Mouse (Mus musculus): ENCODE data around the gene Tufm. TPM values are rescaled to one million over a fixed set of nuclear protein-coding genes. Genes with fewer than 3 reads are reported as not detected.

The Tufm gene
- polyA plus RNA-seq, 1 experiment from 2014 or later: 106 TPM

DNA sequence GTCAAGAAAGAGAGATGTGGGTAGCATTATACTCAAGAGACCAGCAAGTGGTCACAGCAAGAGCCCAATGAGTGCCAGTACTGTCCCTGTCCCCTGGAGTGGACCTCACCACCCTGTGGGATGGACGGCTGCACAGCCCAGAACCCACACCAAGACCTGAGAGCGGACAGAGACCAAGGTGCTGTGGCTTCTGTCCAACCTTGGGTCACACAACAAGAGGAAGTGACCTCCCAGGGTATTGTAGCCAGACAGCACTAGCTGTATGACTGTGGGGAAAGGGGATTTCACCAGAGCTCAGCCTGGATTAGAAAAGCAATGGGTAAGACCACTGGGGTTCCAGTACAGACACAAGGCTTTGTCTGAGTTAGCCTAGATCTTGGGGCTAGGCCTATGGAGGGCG lies 34.9 kb upstream of the Tufm start:
- H3K27me3 ChIP-seq (ENCODE audit: control insufficient read depth, insufficient read depth, low read depth, low read length): no peaks in the 10 kb centered on the region
- no peaks in the 10 kb centered on the region for H3K9me3 ChIP-seq (ENCODE audit: control insufficient read depth, low read length)
- H3K36me3 ChIP-seq (ENCODE audit: control insufficient read depth, insufficient read depth, low read length): 0 out of 2 replicates have a peak, but pooled peaks cover 2% of the 10 kb centered on the region
- 94% methylated on average over 3 of the region's 3 CpGs for WGBS
- H3K4me3 ChIP-seq (ENCODE audit: low read length): no peak overlapping the region
- no peak overlapping the region for H3K4me2 ChIP-seq (ENCODE audit: low read depth, low read length)
- no peak overlapping the region for H3K27ac ChIP-seq (ENCODE audit: low read length)
- no peak overlapping the region for H3K9ac ChIP-seq (ENCODE audit: low read length)
- no peak for ATAC-seq (ENCODE audit: low read depth)
- no peaks in the 10 kb centered on the region for H3K4me1 ChIP-seq (replicated peaks; ENCODE audit: control insufficient read depth, insufficient read depth, low read length)

DNA sequence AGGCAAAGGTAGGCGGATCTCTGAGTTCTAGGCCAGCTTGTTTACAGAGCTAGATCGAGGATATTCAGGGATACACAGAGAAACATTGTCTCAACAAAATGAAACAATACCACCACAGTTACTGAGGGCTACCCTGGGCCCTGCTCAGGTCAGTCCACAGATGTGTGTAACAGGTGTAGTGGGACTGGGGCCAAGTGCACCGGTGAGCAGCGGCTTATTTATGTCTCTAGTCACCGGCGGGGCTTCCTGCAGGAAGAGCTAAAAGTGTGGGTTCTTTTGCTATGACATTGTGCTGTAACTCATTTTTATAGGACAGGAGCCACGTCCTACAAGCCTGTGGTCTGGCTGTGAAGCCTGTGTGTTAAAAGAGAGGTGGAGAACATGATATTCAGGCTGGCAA lies 33.3 kb upstream of the Tufm start:
- Histone ChIP-seq H3K4me1 (replicated peaks; ENCODE audit: control insufficient read depth, insufficient read depth, low read length) (no peaks in the 10 kb centered on the region), H3K36me3 (ENCODE audit: control insufficient read depth, insufficient read depth, low read length) (no peaks in the 10 kb centered on the region), H3K4me3 (ENCODE audit: low read length) (no peak overlapping the region), H3K4me2 (ENCODE audit: low read depth, low read length) (no peak overlapping the region), H3K9ac (ENCODE audit: low read length) (no peak overlapping the region), H3K27ac (ENCODE audit: low read length) (no peak overlapping the region), H3K27me3 (ENCODE audit: control insufficient read depth, insufficient read depth, low read depth, low read length) (no peaks in the 10 kb centered on the region), H3K9me3 (ENCODE audit: control insufficient read depth, low read length) (no peaks in the 10 kb centered on the region)
- 60% methylated on average over 7 of the region's 7 CpGs for WGBS
- ATAC-seq (ENCODE audit: low read depth): no peak

DNA sequence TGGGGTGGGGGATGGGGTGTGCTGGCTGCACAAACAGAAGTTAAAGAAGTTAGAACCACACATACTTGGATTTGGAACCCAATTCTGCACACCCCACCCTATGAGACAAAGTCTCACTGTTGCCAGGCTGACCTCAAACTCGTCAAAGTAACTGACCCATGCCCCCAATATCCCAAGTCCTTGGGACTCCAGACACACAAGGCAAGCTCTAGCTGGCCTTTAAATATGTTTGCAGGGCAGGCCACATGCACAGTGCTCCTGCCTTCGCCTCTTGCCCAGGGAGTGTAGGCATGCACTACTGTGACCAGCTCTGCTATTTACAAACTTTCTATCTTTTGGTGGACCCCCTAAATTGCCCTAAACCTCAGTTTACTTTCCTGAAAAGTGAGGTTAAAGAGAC lies 31.9 kb upstream of the Tufm start:
- no peak overlapping the region for H3K9ac ChIP-seq (ENCODE audit: low read length)
- H3K36me3 ChIP-seq (ENCODE audit: control insufficient read depth, insufficient read depth, low read length): no peaks in the 10 kb centered on the region
- H3K4me3 ChIP-seq (ENCODE audit: low read length): no peak overlapping the region
- H3K4me2 ChIP-seq (ENCODE audit: low read depth, low read length): no peak overlapping the region
- no peaks in the 10 kb centered on the region for H3K27me3 ChIP-seq (ENCODE audit: control insufficient read depth, insufficient read depth, low read depth, low read length)
- WGBS: 71% methylated on average over 2 of the region's 2 CpGs
- H3K9me3 ChIP-seq (ENCODE audit: control insufficient read depth, low read length): no peaks in the 10 kb centered on the region
- H3K27ac ChIP-seq (ENCODE audit: low read length): no peak overlapping the region
- H3K4me1 ChIP-seq (replicated peaks; ENCODE audit: control insufficient read depth, insufficient read depth, low read length): no peaks in the 10 kb centered on the region
- no peak for ATAC-seq (ENCODE audit: low read depth)

DNA sequence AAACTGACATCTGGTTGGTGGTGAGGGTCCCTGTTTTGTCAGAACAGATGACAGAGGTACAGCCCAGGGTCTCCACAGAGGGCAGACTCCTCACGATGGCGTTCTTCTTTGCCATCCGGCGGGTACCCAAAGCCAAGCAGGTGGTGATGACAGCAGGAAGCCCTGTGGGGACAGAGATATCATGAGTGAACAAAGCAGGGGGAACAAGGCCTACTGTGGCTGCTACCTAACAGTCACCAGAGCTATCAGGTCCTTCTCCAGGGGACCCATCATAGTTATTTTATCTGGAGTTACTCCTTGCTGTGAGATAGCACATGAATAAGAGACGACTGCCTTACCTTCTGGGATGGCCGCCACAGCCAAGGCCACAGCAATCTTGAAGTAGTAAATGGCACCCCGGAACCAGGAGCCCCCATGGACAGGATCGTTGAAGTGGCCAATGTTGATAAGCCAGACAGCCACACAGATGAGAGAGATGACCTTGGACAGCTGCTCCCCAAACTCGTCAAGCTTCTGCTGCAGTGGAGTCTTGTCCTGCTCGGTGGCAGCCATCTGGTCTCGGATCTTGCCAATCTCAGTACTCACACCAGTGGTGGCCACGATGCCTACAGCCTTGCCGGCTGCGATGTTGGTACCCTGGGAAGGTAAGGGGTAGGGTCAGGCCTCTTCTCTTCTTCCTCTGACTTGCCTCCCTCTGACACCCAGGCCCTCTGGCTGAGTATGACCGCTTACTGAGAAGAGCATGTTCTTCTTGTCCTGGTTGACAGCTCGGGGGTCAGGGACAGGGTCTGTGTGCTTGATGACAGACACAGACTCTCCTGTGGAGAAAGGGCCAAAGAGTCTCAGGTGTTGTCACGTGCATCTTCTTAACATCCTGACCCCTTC lies 30.5 kb upstream of the Tufm start:
- no peak overlapping the region for H3K4me3 ChIP-seq (ENCODE audit: low read length)
- no peaks in the 10 kb centered on the region for H3K36me3 ChIP-seq (ENCODE audit: control insufficient read depth, insufficient read depth, low read length)
- no peak overlapping the region for H3K27ac ChIP-seq (ENCODE audit: low read length)
- ATAC-seq (ENCODE audit: low read depth): no peak
- H3K9ac ChIP-seq (ENCODE audit: low read length): no peak overlapping the region
- H3K4me2 ChIP-seq (ENCODE audit: low read depth, low read length): no peak overlapping the region
- 82% methylated on average over 17 of the region's 17 CpGs for WGBS
- no peaks in the 10 kb centered on the region for H3K27me3 ChIP-seq (ENCODE audit: control insufficient read depth, insufficient read depth, low read depth, low read length)
- no peaks in the 10 kb centered on the region for H3K4me1 ChIP-seq (replicated peaks; ENCODE audit: control insufficient read depth, insufficient read depth, low read length)
- no peaks in the 10 kb centered on the region for H3K9me3 ChIP-seq (ENCODE audit: control insufficient read depth, low read length)

DNA sequence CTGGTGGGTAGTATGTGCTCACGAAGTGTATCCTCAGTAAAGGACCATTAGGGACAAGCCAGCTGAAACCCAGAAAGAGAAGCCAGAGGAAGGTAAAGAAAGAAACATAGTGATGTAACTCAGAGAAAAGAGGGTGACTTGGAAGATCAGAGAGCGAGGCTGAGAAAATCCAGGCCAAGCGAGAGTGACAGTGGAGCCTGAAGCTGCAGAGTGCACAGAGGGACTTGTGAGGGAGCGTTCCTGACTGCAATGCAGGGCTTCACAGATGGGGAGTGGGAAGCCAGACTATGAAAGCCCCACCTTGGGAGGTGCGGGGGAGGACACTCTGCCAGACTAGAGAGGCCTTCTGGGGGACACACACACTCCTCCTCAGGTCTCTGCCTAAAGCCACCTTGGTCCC lies 28.9 kb upstream of the Tufm start:
- H3K4me1 ChIP-seq (replicated peaks; ENCODE audit: control insufficient read depth, insufficient read depth, low read length): no peaks in the 10 kb centered on the region
- H3K27ac ChIP-seq (ENCODE audit: low read length): no peak overlapping the region
- H3K4me3 ChIP-seq (ENCODE audit: low read length): no peak overlapping the region
- no peaks in the 10 kb centered on the region for H3K36me3 ChIP-seq (ENCODE audit: control insufficient read depth, insufficient read depth, low read length)
- no peak for ATAC-seq (ENCODE audit: low read depth)
- H3K9ac ChIP-seq (ENCODE audit: low read length): no peak overlapping the region
- no peaks in the 10 kb centered on the region for H3K27me3 ChIP-seq (ENCODE audit: control insufficient read depth, insufficient read depth, low read depth, low read length)
- H3K4me2 ChIP-seq (ENCODE audit: low read depth, low read length): no peak overlapping the region
- 72% methylated on average over 5 of the region's 5 CpGs for WGBS
- H3K9me3 ChIP-seq (ENCODE audit: control insufficient read depth, low read length): no peaks in the 10 kb centered on the region

DNA sequence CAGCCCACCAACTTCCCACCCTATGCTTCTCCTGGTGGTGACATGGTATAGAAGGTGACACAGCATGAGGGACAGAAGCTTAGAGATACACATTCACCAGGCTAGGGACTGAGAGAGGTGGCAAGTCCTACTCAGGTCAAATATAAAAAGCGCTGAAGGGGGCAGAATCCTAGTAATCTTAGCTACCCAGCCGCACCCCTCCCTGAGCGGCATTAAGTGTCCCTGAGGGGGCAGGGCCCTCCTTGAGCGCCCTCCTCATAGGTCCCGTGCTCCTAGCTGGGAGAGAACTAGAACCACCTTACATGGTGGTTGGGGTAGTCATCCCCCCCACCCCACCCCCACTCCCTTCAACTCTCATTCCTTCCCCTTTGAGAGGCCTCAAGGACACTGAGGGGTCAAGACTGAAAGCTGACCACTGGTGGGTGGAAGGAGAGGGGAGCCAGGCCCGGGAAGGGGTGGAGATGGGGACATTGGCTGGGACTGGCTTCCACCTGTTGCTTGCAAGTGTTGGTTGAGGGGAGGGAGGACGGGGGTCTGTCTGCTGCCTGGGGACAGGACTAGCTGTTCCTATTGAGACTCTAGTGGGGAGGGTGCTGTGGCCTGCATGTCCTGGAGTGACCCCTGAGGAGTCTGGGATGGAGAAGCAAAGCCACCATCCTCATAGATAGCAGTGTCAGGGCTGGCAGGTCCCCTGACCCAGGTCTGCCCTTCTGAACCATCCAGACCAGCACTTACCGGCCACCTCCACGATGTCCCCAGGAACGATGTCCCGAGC lies 28.1 kb upstream of the Tufm start:
- no peak overlapping the region for H3K9ac ChIP-seq (ENCODE audit: low read length)
- H3K4me1 ChIP-seq (replicated peaks; ENCODE audit: control insufficient read depth, insufficient read depth, low read length): no peaks in the 10 kb centered on the region
- no peak overlapping the region for H3K4me3 ChIP-seq (ENCODE audit: low read length)
- no peaks in the 10 kb centered on the region for H3K27me3 ChIP-seq (ENCODE audit: control insufficient read depth, insufficient read depth, low read depth, low read length)
- H3K9me3 ChIP-seq (ENCODE audit: control insufficient read depth, low read length): no peaks in the 10 kb centered on the region
- no peaks in the 10 kb centered on the region for H3K36me3 ChIP-seq (ENCODE audit: control insufficient read depth, insufficient read depth, low read length)
- WGBS: 71% methylated on average over 11 of the region's 11 CpGs
- no peak overlapping the region for H3K27ac ChIP-seq (ENCODE audit: low read length)
- ATAC-seq (ENCODE audit: low read depth): no peak
- no peak overlapping the region for H3K4me2 ChIP-seq (ENCODE audit: low read depth, low read length)

DNA sequence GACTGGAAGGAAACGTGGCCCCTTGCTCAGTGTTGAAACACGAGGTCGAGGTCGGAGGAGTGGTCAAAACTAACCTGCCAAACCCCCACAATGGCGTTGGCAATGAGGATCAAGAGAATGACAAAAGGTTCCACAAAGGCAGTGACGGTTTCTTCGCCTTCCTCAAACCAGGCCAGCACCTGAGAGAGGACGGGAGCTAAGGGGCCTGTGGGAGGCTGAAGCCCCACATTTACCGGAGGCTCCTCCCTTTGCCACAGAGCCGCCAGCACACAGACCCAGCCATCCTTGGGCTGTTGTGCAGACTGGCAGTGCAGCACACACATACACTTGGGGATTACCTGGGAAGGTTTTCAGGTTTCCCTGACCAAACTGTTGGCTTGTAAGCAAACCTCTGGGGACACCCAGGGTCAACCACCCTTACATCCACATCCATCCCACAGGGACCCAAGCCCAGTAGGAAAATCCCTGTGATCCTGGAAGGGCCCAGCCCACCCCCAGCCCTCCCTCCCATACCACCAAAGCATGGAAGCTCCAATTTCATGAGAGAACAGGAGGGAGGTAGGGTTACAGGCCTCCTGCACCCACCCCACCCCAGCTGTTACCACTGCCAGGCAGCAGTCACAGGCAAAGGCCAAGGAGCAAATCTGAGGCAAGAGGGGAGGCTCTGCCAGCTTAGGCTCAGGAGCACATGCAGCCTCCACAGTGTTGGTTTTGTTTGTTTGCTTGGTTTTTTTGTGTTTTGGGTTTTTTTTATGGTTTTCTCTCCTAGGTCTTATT lies 26.4 kb upstream of the Tufm start:
- Histone ChIP-seq H3K27ac (ENCODE audit: low read length) (no peak overlapping the region), H3K27me3 (ENCODE audit: control insufficient read depth, insufficient read depth, low read depth, low read length) (no peaks in the 10 kb centered on the region), H3K9me3 (ENCODE audit: control insufficient read depth, low read length) (no peaks in the 10 kb centered on the region), H3K36me3 (ENCODE audit: control insufficient read depth, insufficient read depth, low read length) (no peaks in the 10 kb centered on the region), H3K4me2 (ENCODE audit: low read depth, low read length) (no peak overlapping the region), H3K4me3 (ENCODE audit: low read length) (no peak overlapping the region), H3K4me1 (replicated peaks; ENCODE audit: control insufficient read depth, insufficient read depth, low read length) (no peaks in the 10 kb centered on the region; the same call in 1 of the 2 replicates), H3K9ac (ENCODE audit: low read length) (no peak overlapping the region)
- WGBS: 41% methylated on average over 10 of the region's 10 CpGs
- no peak for ATAC-seq (ENCODE audit: low read depth)

DNA sequence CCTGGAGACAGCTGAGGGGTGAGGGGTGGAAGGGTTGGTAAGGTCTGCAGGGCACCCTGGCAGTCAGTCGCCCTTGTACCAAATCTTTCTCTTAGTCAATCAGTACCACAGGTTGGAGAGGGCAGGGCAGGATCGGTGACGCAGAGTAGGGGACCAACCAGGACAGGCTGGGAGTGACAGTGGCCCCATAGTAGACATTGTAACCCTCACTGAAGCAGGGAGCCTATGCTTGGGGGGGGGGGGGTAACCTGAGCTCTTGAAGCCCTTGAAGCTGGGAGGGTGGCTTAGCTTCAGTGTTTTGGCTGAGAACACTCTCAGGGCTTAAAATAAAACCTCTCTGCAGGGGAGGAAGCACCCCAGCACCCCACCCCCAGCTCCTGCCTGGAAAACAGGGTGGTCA lies 25.5 kb upstream of the Tufm start:
- Histone ChIP-seq H3K27ac (ENCODE audit: low read length) (no peak overlapping the region), H3K9ac (ENCODE audit: low read length) (no peak overlapping the region), H3K9me3 (ENCODE audit: control insufficient read depth, low read length) (no peaks in the 10 kb centered on the region), H3K36me3 (ENCODE audit: control insufficient read depth, insufficient read depth, low read length) (0 out of 2 replicates have a peak, but pooled peaks cover 3% of the 10 kb centered on the region), H3K4me1 (replicated peaks; ENCODE audit: control insufficient read depth, insufficient read depth, low read length) (no peaks in the 10 kb centered on the region; the same call in 1 of the 2 replicates), H3K4me3 (ENCODE audit: low read length) (no peak overlapping the region), H3K27me3 (ENCODE audit: control insufficient read depth, insufficient read depth, low read depth, low read length) (no peaks in the 10 kb centered on the region), H3K4me2 (ENCODE audit: low read depth, low read length) (no peak overlapping the region)
- WGBS: 53% methylated on average over 3 of the region's 3 CpGs
- ATAC-seq (ENCODE audit: low read depth): no peak

DNA sequence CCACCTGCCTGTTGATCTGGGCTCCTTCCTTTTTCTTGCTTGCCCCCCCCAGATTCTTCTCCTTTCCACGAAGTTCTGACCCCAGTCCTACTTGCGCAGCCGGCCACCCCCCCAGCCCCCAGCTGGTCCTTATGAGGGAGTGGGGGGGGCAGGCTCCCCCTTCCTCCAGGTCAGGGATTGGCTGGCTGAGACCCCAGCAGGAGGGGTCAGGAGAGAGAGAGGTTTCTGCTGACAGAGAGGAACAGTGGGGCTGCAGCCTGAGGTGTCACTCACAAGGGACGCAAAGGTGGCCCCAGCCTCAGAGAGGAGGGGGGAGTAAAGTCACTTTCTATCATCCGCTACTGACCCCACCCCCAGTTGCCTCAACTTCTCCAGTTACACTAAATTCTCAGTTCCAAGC lies 24.2 kb upstream of the Tufm start, which contains the start of gene Atp2a1:
Atp2a1 (minus strand) TSS at position 105 of the 400 bp plus-strand sequence.
- Histone ChIP-seq H3K4me1 (replicated peaks; ENCODE audit: control insufficient read depth, insufficient read depth, low read length) (no peaks in the 10 kb centered on the region; the same call in 1 of the 2 replicates), H3K27ac (ENCODE audit: low read length) (no peak within 1 kb of the TSS), H3K36me3 (ENCODE audit: control insufficient read depth, insufficient read depth, low read length) (peaks cover 11% of the 10 kb centered on the region; the same call in 1 of the 2 replicates), H3K27me3 (ENCODE audit: control insufficient read depth, insufficient read depth, low read depth, low read length) (no peaks in the 10 kb centered on the region), H3K4me2 (ENCODE audit: low read depth, low read length) (no peak within 1 kb of the TSS), H3K4me3 (ENCODE audit: low read length) (no peak within 1 kb of the TSS), H3K9ac (ENCODE audit: low read length) (no peak within 1 kb of the TSS), H3K9me3 (ENCODE audit: control insufficient read depth, low read length) (no peaks in the 10 kb centered on the region)
- no peak for ATAC-seq (ENCODE audit: low read depth)
- 37% methylated on average over 5 of the region's 5 CpGs for WGBS

Data from lung, embryonic 16.5 days (tissue).